Mouse (Mus musculus): ENCODE data around the gene Gm21883. TPM values are rescaled to one million over a fixed set of nuclear protein-coding genes. Genes with fewer than 3 reads are reported as not detected.
"Not testable (repeated sequence)": the region's sequence is repeated elsewhere in the genome, so short reads cannot be mapped to it uniquely, and the experiment has no call there.

Gm21883 gene
- total RNA-seq (2021) = not detected
- long read RNA-seq = 0 reads

- not testable (repeated sequence) for DNase-seq (ENCODE audit: low spot score in 2 of 2)
Measured at GRCm38 (mm10) chrX:31574183-31574582, at the start of gene Gm21883. TSS of gene Gm21883 (minus strand) at chrX:31574283.

- DNase-seq (ENCODE audit: low spot score in 2 of 2) = not testable (repeated sequence)
Measured at GRCm38 (mm10) chrX:31618820-31619219, 44.7 kb upstream of the Gm21883 start, which contains the start of gene Spin2e. TSS of gene Spin2e (minus strand) at chrX:31618920.

Other genes starting within 250 kb of the Gm21883 start
- not detected for gene Btbd35f26, start 237.8 kb downstream of the Gm21883 start, total RNA-seq (2021)
- not detected for gene Btbd35f19, start 190.4 kb downstream of the Gm21883 start, total RNA-seq (2021)
- not detected for gene Spin2e, start 44.6 kb upstream of the Gm21883 start, total RNA-seq (2021)
- not detected for gene Btbd35f25, start 142.9 kb upstream of the Gm21883 start, total RNA-seq (2021)